Mouse (Mus musculus) limb, embryonic 11.5 days (tissue): ENCODE results near the gene Mapk9. TPM values are rescaled to one million over a fixed set of nuclear protein-coding genes. Genes with fewer than 3 reads are reported as not detected.

Source experiments
- ATAC-seq: fragments of 200-750 bp; cut with Nextera tagmentation; 2 replicates; pipeline ENCODE4 v1.8.0; 2017; ENCODE audit warnings: low read depth; ENCODE audit not compliant: insufficient number of reproducible peaks, low FRiP score, low TSS enrichment
- DNase-seq: peaks from one replicate; pipeline ENCODE4 v3.0.0-alpha.2; 2015; ENCODE audit warnings: low spot score
- H3K27ac ChIP-seq: fragments of 300-500 bp; sonication (generic); replicated peaks from 2 replicates; pipeline ENCODE4 v1.5.1; 2014; ENCODE audit warnings: low read depth, mild to moderate bottlenecking, low read length
- H3K27me3 ChIP-seq: fragments of 300-500 bp; sonication (generic); 2 replicates; pipeline ENCODE4 v1.6.1; 2014; ENCODE audit warnings: mild to moderate bottlenecking, low read length, mixed read lengths; ENCODE audit not compliant: control insufficient read depth, insufficient read depth
- H3K36me3 ChIP-seq: fragments of 300-500 bp; sonication (generic); 2 replicates; pipeline ENCODE4 v1.6.1; 2014; ENCODE audit warnings: mild to moderate bottlenecking, low read length, moderate library complexity, mixed read lengths; ENCODE audit not compliant: control insufficient read depth, insufficient read depth
- H3K4me1 ChIP-seq: fragments of 300-500 bp; sonication (generic); 2 replicates; pipeline ENCODE4 v1.6.1; 2014; ENCODE audit warnings: low read length, mixed read lengths; ENCODE audit not compliant: control insufficient read depth, insufficient read depth
- H3K4me2 ChIP-seq: fragments of 300-500 bp; sonication (generic); 2 replicates; pipeline ENCODE4 v1.6.1; 2014; ENCODE audit warnings: low read depth, mild to moderate bottlenecking, moderate library complexity; ENCODE audit not compliant: severe bottlenecking
- H3K4me3 ChIP-seq: fragments of 300-500 bp; sonication (generic); 2 replicates; pipeline ENCODE4 v1.5.1; 2014; ENCODE audit warnings: low read depth, low read length
- H3K9ac ChIP-seq: fragments of 300-500 bp; sonication (generic); 2 replicates; pipeline ENCODE4 v1.6.1; 2014; ENCODE audit warnings: mild to moderate bottlenecking, low read length
- H3K9me3 ChIP-seq: fragments of 300-500 bp; sonication (generic); 2 replicates; pipeline ENCODE4 v1.6.1; 2016; ENCODE audit warnings: low read length; ENCODE audit not compliant: control insufficient read depth
- WGBS: fragments of 180-500 bp; shearing (Covaris S2); extraction: QIAGEN DNeasy Blood & Tissue Kit; methylation state at CpG from one replicate; pipeline ENCODE4 v1.1.7; 2014; 5-methylcytosine and 5-hydroxymethylcytosine counted together
- polyA plus RNA-seq: library from polyadenylated mRNA; unstranded; fragments of >200 nt; fragmentation: Nextera tagmentation; extraction: Ambion mirVana; gene quantifications from 2 replicates; pipeline ENCODE4 v1.2.1, GENCODE M21; 2014

The Mapk9 gene
- polyA plus RNA-seq, 1 experiment from 2014 or later, result 34.2 TPM

DNA sequence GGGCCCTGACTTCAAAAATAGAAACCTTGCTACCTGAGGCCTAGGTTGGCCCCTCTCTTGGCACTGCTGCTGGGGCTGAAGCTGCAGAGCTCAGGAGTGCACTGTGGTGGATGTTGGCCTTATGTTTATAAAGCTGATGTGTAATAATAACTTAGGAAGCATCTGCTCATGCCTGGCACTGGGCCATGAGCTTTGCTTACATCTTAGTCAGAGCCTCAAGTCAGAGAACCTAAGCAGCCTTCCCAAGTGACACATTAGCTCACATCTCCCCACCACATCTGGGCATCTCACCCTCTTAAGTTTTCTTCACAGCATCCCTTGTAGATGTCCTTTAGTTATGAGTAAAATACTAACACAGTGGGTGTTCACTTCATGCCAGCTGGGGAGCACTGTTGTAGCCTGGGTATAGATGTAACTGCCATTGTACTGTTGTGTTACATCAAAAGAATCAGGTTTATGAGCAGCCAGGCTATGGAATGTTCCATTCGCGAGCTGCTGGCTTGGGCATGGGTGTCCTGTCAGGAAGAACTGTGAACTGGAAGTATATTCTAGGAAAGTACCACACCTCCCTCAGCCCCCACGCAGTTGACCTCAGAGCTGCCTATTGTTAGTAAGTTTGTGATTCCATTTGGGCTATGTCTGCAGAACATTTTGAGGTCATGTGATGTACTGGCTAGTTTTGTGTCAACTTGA, 33.5 kb downstream of the Mapk9 start:
- no peak overlapping the region for H3K4me3 ChIP-seq
- WGBS, result 86% methylated on average over 3 of the region's 3 CpGs
- H3K4me2 ChIP-seq, result no peak overlapping the region
- no peak for ATAC-seq
- H3K36me3 ChIP-seq, result peaks cover 5% of the 10 kb centered on the region
- no peaks in the 10 kb centered on the region for H3K4me1 ChIP-seq
- no peaks in the 10 kb centered on the region for H3K27me3 ChIP-seq
- no peaks in the 10 kb centered on the region for H3K9me3 ChIP-seq
- H3K27ac ChIP-seq, result no peak overlapping the region
- no peak overlapping the region for H3K9ac ChIP-seq
- no peak for DNase-seq

DNA sequence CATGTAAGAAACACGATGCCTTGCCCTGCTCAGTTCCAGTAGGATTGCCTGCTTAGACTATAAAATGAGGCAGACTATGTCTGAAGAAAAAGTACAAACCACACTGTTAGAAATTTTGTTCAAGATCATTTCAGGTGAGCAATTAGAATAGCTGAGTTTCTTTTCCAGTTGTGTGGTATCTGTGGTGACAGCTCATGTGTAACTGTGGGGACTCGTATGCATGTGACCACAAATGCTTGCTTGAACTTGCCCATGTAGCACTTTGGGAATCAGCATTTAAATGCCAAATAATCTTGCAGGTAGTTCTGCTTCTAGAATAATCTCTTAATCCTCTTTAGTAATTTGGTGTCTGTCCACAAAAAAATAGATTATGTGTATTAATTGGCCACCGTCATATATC, 36.8 kb downstream of the Mapk9 start:
- Histone ChIP-seq H3K27me3 (no peaks in the 10 kb centered on the region), H3K4me2 (no peak overlapping the region), H3K4me3 (no peak overlapping the region), H3K9ac (no peak overlapping the region), H3K9me3 (no peaks in the 10 kb centered on the region), H3K4me1 (no peaks in the 10 kb centered on the region), H3K27ac (no peak overlapping the region), H3K36me3 (peaks cover 4% of the 10 kb centered on the region)
- no peak for ATAC-seq
- no peak for DNase-seq
- 91% methylated on average over 3 of the region's 3 CpGs for WGBS

DNA sequence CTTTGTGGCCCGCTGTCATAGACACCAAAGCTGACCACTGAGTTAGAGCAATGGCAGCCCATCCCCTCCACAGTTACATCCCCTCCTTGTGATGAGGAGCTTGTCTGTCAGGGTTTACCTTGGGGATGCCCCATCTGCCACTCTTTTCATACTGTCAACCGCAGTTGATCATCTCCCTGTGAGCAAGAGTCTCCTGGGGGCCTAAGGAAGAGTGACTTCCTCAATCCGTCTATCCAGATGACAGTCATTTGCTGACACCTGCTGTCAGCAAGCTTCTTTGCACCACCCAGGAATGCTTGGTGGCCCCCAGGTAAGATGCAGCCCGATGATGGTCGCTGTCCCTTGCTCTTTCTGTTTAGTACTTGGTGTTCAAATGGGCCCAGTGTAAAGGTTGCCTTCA, 41.9 kb downstream of the Mapk9 start:
- Histone ChIP-seq H3K9me3 (no peaks in the 10 kb centered on the region), H3K9ac (no peak overlapping the region), H3K36me3 (no peaks in the 10 kb centered on the region), H3K4me2 (no peak overlapping the region), H3K4me3 (no peak overlapping the region), H3K27ac (no peak overlapping the region), H3K4me1 (no peaks in the 10 kb centered on the region), H3K27me3 (no peaks in the 10 kb centered on the region)
- no peak for ATAC-seq
- WGBS, result 91% methylated on average over 5 of the region's 5 CpGs
- DNase-seq, result no peak

DNA sequence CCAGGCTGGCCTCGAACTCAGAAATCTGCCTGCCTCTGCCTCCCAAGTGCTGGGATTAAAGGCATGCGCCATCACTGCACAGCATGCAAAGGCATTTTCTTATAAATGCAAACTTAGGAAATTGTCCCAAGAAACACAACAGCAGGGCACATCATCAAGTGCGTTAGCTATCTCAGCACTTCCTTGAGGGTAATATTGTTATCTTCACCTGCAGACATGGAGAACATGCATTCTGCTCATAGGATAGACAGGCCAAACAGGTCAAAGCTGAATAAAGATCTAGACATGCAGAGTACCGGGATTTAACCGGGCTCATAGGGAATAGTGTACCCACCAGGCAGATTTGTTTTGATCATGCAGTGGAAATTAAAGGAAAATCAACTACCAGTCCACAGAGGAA, 45.4 kb downstream of the Mapk9 start:
- H3K9ac ChIP-seq, result no peak overlapping the region
- H3K27me3 ChIP-seq, result no peaks in the 10 kb centered on the region
- ATAC-seq, result no peak
- no peak for DNase-seq
- no peak overlapping the region for H3K4me2 ChIP-seq
- no peaks in the 10 kb centered on the region for H3K4me1 ChIP-seq
- H3K4me3 ChIP-seq, result no peak overlapping the region
- no peaks in the 10 kb centered on the region for H3K9me3 ChIP-seq
- 96% methylated on average over 5 of the region's 5 CpGs for WGBS
- H3K36me3 ChIP-seq, result no peaks in the 10 kb centered on the region
- no peak overlapping the region for H3K27ac ChIP-seq

DNA sequence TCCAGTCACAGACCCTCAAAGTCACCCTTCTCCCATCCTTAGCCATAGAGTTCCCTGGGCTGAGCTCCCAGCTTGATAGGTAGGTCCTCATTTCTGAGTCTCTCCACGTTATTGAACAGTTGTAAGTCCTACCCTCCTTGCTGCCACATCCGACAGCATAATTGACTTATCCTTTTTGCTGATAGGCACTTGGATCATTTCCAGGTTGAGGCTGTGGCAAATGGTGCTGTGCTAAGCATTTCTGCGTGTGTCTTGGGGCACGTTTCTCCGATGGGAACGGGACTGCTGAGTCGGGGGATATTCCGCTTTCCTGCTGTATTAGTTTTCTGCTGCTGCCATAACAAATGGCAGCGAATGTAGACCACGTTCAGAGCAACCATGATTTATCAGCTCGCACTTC, 47.3 kb downstream of the Mapk9 start:
- DNase-seq (no peak), ATAC-seq (no peak)
- no peak overlapping the region for H3K4me2 ChIP-seq
- no peak overlapping the region for H3K4me3 ChIP-seq
- H3K9ac ChIP-seq, result no peak overlapping the region
- H3K27ac ChIP-seq, result no peak overlapping the region
- 84% methylated on average over 11 of the region's 11 CpGs for WGBS
- no peaks in the 10 kb centered on the region for H3K9me3 ChIP-seq
- no peaks in the 10 kb centered on the region for H3K27me3 ChIP-seq
- H3K4me1 ChIP-seq, result no peaks in the 10 kb centered on the region
- H3K36me3 ChIP-seq, result no peaks in the 10 kb centered on the region

DNA sequence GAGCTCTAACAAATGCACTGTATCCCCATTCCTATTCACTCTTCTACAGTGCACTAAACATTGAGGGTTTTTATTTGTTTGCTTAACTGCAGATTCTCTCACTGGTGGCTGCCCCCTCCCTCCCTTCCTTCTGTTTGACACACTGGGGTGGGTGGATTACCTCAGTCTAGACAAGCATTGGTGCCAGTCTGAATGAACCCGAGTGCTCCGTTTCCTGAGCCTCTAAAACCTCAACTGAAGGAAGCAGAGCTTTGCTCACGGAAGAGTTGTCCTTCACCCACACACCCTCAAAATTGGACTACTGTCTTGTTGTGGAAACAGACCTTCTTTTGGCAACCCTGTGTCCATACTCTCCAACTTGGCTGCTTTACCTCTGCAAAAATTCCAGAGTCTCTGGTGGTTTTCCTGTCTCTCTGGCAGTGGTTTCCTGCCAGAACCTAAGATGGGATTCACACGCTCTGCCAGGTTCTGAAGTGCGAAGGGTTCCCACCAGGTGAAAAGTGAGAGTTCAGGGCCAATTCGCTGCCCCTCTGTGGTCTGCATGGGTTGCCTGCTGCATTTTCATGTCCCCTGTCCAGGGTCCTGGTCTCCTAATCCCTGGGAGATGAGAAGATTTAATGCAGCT, 49.5 kb downstream of the Mapk9 start:
- DNase-seq (no peak), ATAC-seq (no peak)
- H3K36me3 ChIP-seq, result no peaks in the 10 kb centered on the region
- no peak overlapping the region for H3K4me3 ChIP-seq
- H3K9ac ChIP-seq, result no peak overlapping the region
- no peaks in the 10 kb centered on the region for H3K4me1 ChIP-seq
- H3K9me3 ChIP-seq, result no peaks in the 10 kb centered on the region
- WGBS, result 55% methylated on average over 6 of the region's 6 CpGs
- no peak overlapping the region for H3K27ac ChIP-seq
- H3K27me3 ChIP-seq, result peaks cover 2% of the 10 kb centered on the region
- H3K4me2 ChIP-seq, result no peak overlapping the region

DNA sequence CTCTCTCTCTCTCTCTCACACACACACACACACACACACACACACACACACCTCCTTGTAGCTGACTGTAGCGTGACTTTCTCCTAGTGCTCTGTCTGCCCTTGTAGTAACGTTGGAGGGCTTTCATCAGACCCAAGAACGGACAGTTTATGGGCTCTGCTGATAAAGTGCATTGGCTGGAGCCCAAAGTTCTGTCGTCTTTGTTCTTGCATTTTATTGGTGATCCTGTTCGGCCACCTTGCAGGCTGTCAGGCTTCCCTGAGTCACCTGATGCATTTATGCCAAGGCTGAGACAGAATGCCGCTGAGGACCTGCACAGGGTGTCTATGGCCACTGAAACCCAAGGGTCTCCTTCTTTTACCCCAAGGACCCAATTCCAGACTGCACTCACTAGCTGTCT, 53.5 kb downstream of the Mapk9 start:
- Histone ChIP-seq H3K36me3 (no peaks in the 10 kb centered on the region), H3K9me3 (no peaks in the 10 kb centered on the region), H3K27me3 (peaks cover 16% of the 10 kb centered on the region), H3K27ac (no peak overlapping the region), H3K4me3 (no peak overlapping the region), H3K4me2 (no peak overlapping the region), H3K4me1 (no peaks in the 10 kb centered on the region), H3K9ac (no peak overlapping the region)
- 49% methylated on average over 6 of the region's 6 CpGs for WGBS
- DNase-seq (no peak), ATAC-seq (no peak)

DNA sequence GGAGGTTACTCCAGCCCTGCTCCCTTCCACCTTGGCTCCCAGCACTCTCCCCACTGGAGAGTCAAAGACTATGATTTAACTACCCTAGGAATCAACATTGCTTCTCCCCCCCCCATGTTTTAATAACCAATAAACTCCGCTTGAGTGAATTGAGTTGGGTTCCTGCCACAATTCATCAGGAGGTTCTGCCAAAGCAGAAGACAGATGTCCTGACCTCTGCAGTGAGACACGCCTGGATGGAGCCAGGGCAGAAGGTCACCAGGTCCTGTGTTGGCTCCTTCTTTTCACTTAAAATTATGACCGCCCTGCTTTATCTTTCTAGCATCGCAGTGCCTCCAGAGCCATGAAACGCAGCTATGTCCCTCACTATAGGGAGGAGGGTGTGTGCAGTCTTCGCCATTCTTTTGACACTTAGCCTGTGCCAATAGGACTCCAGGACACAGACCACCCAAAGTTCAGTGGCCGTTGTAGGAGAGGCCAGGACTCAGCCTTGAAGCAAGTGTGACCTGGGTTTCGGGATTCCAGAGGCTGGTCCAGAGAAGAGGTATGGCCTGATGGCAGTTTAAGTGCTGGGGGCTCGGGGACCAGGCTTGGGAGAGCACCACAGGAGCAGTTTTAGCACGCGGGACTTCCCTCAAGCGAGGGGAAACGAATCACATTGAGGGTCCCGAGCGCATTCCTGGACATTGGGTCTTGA, 54.6 kb downstream of the Mapk9 start:
- H3K9ac ChIP-seq, result no peak overlapping the region
- DNase-seq (no peak), ATAC-seq (no peak)
- peaks cover 16% of the 10 kb centered on the region for H3K27me3 ChIP-seq
- H3K9me3 ChIP-seq, result no peaks in the 10 kb centered on the region
- peak overlapping the region; percentile 100 for H3K4me2 ChIP-seq
- H3K27ac ChIP-seq, result no peak overlapping the region
- H3K36me3 ChIP-seq, result no peaks in the 10 kb centered on the region
- no peaks in the 10 kb centered on the region for H3K4me1 ChIP-seq
- 19% methylated on average over 15 of the region's 15 CpGs for WGBS
- peak overlapping the region; percentile 44 for H3K4me3 ChIP-seq
